Mouse (Mus musculus) liver, adult 2 months (tissue): ENCODE measurements around the gene Syne3.

ENCODE experiments used
- CTCF ChIP-seq: fragments of 200-500 bp; IDR thresholded peaks from 2 replicates; pipeline ENCODE4 v1.5.1; 2011; ENCODE audit warnings: low read depth, low read length, control low read depth
- POLR2A ChIP-seq: fragments of 200-500 bp; IDR thresholded peaks from 2 replicates; pipeline ENCODE4 v1.6.1; 2011; ENCODE audit warnings: low read length, control low read depth; ENCODE audit not compliant: insufficient read depth; ENCODE audit errors: extremely low read depth

GRCm38 (mm10) chr12:104882061-104882460 lies 127.5 kb downstream of the Syne3 start:
- TF ChIP-seq POLR2A (no peak), CTCF (no peak)
